Mouse (Mus musculus): ENCODE results near the gene Gin1.

DNA sequence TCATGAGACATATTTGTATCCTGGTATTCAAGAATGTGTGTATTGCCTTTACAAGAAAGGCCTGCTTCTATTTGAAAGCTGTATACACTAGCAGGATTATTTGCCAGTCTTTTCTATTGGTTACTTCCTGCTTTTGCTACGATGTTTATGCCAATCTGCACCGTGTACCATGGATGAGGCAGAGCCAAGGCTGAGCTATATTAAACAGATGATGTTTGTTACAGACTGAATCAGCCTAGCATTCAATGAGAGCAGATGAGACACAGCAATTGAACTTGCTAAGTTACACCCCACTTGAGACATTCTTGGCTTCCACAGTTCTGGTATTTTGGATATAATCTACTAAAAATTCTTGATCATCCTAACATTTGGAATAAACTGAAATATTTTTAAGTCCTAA is 57.6 kb downstream of the Gin1 start:
- no peak for TF ChIP-seq POLR2A (IDR thresholded peaks at IDR 0.05; ENCODE audit: insufficient read length, low read depth)
- TF ChIP-seq USF1 (IDR thresholded peaks at IDR 0.05; ENCODE audit: low read depth): no peak

Measured in myocyte (in vitro differentiated cells).